Mouse (Mus musculus) bone marrow, adult 2 months (tissue): Measurements from ENCODE around the gene Lrrc28.

Source experiments
- CTCF ChIP-seq: fragments of 200-500 bp; IDR thresholded peaks from 2 replicates; pipeline ENCODE4 v1.5.1; 2011; ENCODE audit warnings: low read length, control low read depth; ENCODE audit not compliant: control insufficient read depth, insufficient read depth
- POLR2A ChIP-seq: fragments of 200-500 bp; IDR thresholded peaks from 2 replicates; pipeline ENCODE4 v1.6.1; 2011; ENCODE audit warnings: low read depth, mild to moderate bottlenecking, control low read depth, low read length, borderline replicate concordance; ENCODE audit not compliant: control insufficient read depth

DNA sequence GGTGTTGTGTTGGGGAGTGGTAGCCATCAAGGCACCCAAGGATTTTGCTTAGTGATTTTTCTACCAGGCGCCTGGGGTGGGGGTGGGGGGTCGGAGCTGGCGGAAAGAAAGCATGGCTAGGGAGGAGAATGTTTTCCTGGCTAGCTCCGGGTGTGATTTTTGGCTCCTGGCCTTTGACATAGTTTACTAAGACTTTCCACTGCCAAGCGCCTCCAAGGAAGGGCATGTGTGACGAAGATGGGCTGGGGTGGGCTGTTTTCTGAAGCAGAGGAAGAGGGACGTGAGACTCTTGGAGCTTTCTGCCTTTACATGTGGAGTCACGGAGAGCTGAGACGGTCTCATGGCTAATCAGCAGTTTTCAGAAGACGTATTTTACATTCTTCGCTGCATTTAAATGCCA, 173.8 kb downstream of the Lrrc28 start:
- TF ChIP-seq CTCF (no peak), POLR2A (no peak)
